Mouse (Mus musculus): Measurements from ENCODE around the gene Irgm2.

The Irgm2 gene

DNA sequence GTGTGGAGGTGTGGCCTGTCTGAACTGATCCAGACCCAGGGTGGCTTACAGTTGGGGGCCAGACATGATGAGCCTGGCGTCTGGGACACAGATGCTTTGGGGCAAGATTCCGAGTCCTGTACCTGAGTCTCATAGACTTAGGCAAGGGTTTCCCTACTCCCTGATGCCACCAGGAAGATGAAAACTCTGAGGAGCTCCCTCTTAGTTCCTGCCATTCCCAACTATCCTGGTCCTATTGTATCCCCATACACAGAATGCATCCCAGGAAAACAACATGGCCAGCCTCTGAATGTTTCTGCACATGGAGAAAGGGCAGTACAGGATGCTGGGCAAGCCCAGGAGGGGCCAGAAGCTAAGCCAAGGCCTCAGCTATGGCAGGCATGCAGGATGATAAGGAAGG lies 64.1 kb downstream of the Irgm2 start:
- DNase-seq: no peak

GRCm38 (mm10) chr11:58264546-58264945 lies 65.1 kb downstream of the Irgm2 start:
- no peak for DNase-seq

DNA sequence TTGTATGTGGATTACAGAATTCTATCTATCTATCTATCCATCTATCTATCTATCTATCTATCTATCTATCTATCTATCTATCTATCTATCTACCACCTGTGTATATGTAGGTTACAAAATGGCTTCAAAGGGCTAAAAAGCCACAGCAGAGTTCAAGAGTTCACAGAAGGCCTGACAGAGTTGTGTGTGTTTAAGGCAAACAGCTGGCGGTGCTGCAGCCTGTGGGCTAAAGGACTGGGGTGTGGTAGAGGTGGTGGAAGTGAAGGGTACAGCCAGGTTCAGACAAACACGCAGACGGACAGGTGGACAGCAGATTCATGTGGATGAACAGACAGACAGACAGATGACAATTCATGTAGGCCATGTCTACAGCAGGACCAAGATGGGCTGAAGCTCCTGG lies 68.9 kb downstream of the Irgm2 start:
- DNase-seq: no peak
